Mouse (Mus musculus): ENCODE measurements around the gene Gm10322.

- TF ChIP-seq CTCF (IDR thresholded peaks at IDR 0.05; ENCODE audit: insufficient read depth, low read depth, low read length) (no peak), POLR2A (IDR thresholded peaks at IDR 0.05; ENCODE audit: insufficient read depth, low read depth, low read length) (no peak)
Measured at GRCm38 (mm10) chr10:59638576-59638975, 22.7 kb downstream of the Gm10322 start.

Data from olfactory bulb, adult 2 months (tissue).